Mouse (Mus musculus): ENCODE results near the gene Ccdc177.

GRCm38 (mm10) chr12:80778188-80778936, 17.9 kb upstream of the Ccdc177 start:
- TF ChIP-seq CTCF (IDR thresholded peaks at IDR 0.05; ENCODE audit: control insufficient read depth, insufficient read depth, insufficient read length): no peak
- TF ChIP-seq FOSL1 (IDR thresholded peaks at IDR 0.05; ENCODE audit: insufficient read depth, low read length, poor library complexity, severe bottlenecking): no peak
